Mouse (Mus musculus): ENCODE data around the gene Fcmr.

DNA sequence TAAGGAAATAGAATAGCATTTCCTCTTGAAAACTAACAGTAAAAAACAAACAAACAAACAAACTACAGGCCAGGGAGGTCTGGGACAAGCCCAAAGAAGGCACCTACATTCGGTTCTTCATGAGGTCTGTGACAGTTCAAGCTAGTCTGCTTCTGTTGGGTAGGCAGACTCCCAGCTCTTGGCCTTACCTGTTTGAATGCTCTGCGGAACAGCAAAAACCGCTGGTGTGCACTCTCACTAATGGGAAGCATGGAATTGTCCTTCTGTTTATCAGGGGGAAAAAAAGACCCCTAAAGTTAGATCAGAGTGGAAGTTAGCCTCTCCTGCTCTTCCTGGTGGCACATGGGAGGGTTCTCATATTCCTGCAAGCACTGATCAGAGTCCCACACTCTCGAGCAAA is 17.7 kb downstream of the Fcmr start:
- no peak for TF ChIP-seq CTCF (IDR thresholded peaks at IDR 0.05; ENCODE audit: borderline replicate concordance, control insufficient read depth, extremely low read depth, insufficient read depth, low read length, poor library complexity)
- TF ChIP-seq POLR2A (IDR thresholded peaks at IDR 0.05; ENCODE audit: control insufficient read depth, extremely low read depth, insufficient read depth, low read length, poor library complexity), result no peak
